Mouse (Mus musculus): Measurements from ENCODE around the gene Gpatch1.

The Gpatch1 gene

GRCm38 (mm10) chr7:35317729-35318609, at the start of gene Gpatch1:
Gene Gpatch1, minus strand, starts transcription at chr7:35318440.
- peak; percentile 95 for DNase-seq (ENCODE audit: low spot score in 2 of 2)

GRCm38 (mm10) chr7:35365161-35365910, 47.1 kb upstream of the Gpatch1 start:
- DNase-seq (ENCODE audit: low spot score in 2 of 2): no peak

GRCm38 (mm10) chr7:35362868-35363267, 44.6 kb upstream of the Gpatch1 start:
- no peak for DNase-seq (ENCODE audit: low spot score in 2 of 2)

GRCm38 (mm10) chr7:35362253-35362652, 44.0 kb upstream of the Gpatch1 start:
- DNase-seq (ENCODE audit: low spot score in 2 of 2): no peak

GRCm38 (mm10) chr7:35357621-35358020, 39.4 kb upstream of the Gpatch1 start:
- no peak for DNase-seq (ENCODE audit: low spot score in 2 of 2)

GRCm38 (mm10) chr7:35355303-35355872, 37.1 kb upstream of the Gpatch1 start:
- no peak for DNase-seq (ENCODE audit: low spot score in 2 of 2)

GRCm38 (mm10) chr7:35353306-35353705, 35.1 kb upstream of the Gpatch1 start:
- DNase-seq (ENCODE audit: low spot score in 2 of 2): no peak

GRCm38 (mm10) chr7:35351155-35351554, 32.9 kb upstream of the Gpatch1 start:
- DNase-seq (ENCODE audit: low spot score in 2 of 2): no peak

GRCm38 (mm10) chr7:35349886-35350684, 31.8 kb upstream of the Gpatch1 start:
- no peak for DNase-seq (ENCODE audit: low spot score in 2 of 2)

GRCm38 (mm10) chr7:35349022-35349421, 30.8 kb upstream of the Gpatch1 start:
- no peak for DNase-seq (ENCODE audit: low spot score in 2 of 2)

GRCm38 (mm10) chr7:35347918-35348700, 29.9 kb upstream of the Gpatch1 start:
- no peak for DNase-seq (ENCODE audit: low spot score in 2 of 2)

GRCm38 (mm10) chr7:35344785-35345330, 26.6 kb upstream of the Gpatch1 start:
- DNase-seq (ENCODE audit: low spot score in 2 of 2): no peak

- no peak for DNase-seq (ENCODE audit: low spot score in 2 of 2)
Observed at GRCm38 (mm10) chr7:35342498-35342897, 24.3 kb upstream of the Gpatch1 start.

GRCm38 (mm10) chr7:35341282-35341681, 23.0 kb upstream of the Gpatch1 start:
- DNase-seq (ENCODE audit: low spot score in 2 of 2): no peak

- DNase-seq (ENCODE audit: low spot score in 2 of 2): no peak
Observed at GRCm38 (mm10) chr7:35340196-35340595, 22.0 kb upstream of the Gpatch1 start.

- DNase-seq (ENCODE audit: low spot score in 2 of 2): peak; percentile 16 to 23
Observed at GRCm38 (mm10) chr7:35334527-35335452, 16.6 kb upstream of the Gpatch1 start.

GRCm38 (mm10) chr7:35333692-35334526, 15.7 kb upstream of the Gpatch1 start, which contains the start of gene Rhpn2:
Gene Rhpn2, plus strand, starts transcription at chr7:35334170.
- DNase-seq (ENCODE audit: low spot score in 2 of 2): peak; percentile 92 to 99

- peak in 1 of 2 experiments; percentile 26 for DNase-seq (ENCODE audit: low spot score in 2 of 2)
Observed at GRCm38 (mm10) chr7:35333231-35333651, 15.0 kb upstream of the Gpatch1 start.

All from spleen, postnatal 10 days (tissue).